Mouse (Mus musculus) megakaryocyte, adult 5-6 weeks (primary cell): ENCODE data around the gene Csrp1. TPM values are rescaled to one million over a fixed set of nuclear protein-coding genes. Genes with fewer than 3 reads are reported as not detected.
A peak's percentile ranks its signal among the peaks of the same experiment; 100 is the strongest.

Experiments used
- ATAC-seq: 2 replicates; pipeline ENCODE4 v1.8.0; 2016; ENCODE audit warnings: mild to moderate bottlenecking, inconsistent platforms; ENCODE audit not compliant: poor library complexity, severe bottlenecking
- total RNA-seq, 2 experiments: library from RNA; stranded (forward) in 1 of 2; stranded (reverse) in 1 of 2; fragments of 153-499, 151-499 nt in 1 of 2; fragments of 221-1000, 200-1000 nt in 1 of 2; gene quantifications; 2 replicates each; pipeline versions ENCODE4 v1.2.3 to v1.2.4; 2015 to 2017

Gene Csrp1
- total RNA-seq, 2 experiments from 2014 or later = 86.2 to 99.9 TPM

DNA sequence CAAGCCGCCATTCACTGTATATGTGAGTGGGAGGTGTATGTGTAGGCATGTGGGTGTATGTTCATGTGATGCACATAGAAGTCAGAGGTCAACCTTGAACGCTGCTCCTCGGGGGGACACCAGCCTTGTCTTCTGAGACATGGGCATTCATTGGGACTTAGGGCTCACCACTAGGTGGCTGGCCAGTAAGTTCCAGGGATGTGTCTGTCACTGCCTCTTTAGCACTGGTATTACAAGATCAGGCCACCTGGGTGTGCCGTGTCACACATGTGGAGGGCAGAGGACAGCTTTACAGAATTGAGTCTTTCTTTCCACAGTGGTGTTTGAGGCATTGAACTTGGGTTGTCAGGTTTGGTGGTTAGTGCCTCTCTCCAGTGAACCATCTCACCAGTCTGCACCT is 22.4 kb upstream of the Csrp1 start:
- no peak for ATAC-seq

DNA sequence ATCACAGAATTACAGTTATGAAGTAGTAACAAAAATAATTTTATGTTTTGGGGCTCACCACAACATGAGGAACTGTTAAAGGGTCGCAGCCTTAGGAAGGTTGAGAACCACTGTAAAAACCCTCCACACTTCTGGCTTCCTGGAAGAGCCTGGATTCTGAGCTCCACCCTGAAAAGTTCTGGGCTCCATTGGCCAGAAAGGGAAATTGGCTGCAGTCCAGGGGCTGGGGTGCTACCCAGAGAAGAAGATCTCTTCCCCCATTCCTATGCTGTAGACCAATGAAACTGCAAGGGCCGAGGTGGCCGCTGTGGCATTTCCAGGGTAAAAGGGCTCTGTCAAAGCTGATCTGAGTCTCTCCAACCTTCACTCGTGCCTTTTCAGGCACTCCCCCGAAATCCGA is 21.8 kb upstream of the Csrp1 start:
- no peak for ATAC-seq

DNA sequence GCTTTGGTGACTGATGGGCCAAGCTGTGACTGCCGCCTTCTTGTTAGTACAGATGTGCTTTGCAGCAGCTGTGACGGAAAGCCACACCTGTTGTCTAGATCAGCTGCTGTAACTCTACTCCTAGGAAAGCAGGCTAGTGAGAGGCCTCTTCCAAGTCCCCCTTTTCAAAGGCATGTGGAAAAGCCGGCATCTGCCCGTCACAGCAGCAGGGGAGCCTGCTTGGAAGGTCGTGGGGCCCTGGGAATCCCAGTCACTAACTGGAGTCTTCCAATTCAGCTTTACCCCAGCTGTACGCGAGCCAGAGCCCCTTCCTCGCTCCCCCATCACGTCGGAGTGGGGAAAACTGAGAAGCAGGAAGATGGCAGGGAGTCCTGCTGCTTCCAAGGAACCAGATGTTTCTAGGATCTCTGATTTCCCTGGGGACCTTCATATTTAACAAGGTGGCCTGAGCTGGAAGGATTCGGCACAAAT is 21.4 kb upstream of the Csrp1 start:
- no peak for ATAC-seq

DNA sequence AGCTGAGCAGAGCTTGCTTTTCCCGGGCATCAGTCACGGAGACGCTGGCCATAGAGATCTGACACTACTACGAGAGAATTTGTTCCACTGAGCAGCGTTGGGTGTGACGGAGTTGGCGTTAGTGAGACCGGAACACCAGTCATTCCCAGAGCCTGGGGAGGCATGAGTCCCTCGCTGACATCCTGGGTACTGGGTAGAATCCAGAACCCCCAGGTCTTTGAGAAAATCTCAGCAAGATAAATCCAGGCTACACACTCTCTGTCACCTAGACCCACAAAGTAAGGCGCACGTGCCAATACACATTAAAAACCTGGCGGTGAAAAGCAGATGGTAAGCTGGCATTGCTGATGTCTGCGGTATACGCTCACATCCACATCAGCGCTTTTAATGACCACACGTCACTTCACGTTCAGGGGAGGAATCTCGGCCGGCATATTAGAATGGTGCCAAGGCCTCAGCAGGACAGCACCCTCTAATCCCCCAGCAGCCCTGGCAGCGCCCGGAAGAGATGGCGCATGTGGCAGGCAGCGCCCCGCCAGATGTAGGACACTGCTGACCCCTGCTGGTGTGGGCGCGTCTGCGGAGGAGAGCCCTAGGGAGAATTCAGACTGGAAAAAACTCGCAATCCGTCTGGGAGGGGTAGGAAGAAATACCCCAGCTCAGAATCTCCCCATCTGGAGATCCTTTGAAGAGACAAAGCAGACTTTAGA is 20.7 kb upstream of the Csrp1 start:
- peak; percentile 75 for ATAC-seq

DNA sequence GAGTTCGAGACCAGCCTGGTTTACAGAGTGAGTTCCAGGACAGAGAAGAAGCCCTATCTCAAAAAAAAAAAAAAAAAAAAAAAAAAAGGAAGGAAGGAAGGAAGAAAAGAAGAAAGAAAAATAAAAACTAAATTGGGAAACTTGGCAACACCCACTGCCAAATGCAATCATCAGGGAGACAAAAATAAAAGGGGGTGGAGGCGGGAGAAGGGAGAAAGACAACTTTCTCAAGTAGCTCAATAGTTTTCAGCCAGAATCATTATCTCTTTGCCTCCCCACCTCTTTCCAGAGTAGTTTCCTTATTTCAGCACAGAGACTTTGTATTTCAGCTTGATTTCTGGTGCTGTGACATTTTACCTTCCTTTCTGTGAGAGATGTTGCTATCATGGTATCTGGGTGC is 20.0 kb upstream of the Csrp1 start:
- ATAC-seq = no peak

DNA sequence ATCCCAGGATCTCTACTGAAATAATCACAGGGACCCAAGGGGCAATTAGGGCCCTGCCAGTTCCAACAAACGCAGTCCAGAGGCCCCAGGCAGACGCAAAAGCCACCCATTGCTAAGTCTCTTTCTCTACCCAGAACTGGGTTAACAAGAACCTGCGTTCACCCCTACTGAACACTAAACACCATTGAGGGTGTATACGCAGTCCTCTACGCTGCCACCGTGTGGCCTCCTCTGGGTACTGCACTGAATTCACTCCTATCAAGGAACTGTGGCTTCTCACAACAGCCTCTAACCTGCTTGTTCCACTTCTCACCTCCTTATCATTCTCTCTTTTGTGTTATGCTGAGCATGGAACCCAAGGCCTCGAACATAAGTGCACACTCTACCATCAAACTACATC is 19.3 kb upstream of the Csrp1 start:
- ATAC-seq = peak; percentile 88

DNA sequence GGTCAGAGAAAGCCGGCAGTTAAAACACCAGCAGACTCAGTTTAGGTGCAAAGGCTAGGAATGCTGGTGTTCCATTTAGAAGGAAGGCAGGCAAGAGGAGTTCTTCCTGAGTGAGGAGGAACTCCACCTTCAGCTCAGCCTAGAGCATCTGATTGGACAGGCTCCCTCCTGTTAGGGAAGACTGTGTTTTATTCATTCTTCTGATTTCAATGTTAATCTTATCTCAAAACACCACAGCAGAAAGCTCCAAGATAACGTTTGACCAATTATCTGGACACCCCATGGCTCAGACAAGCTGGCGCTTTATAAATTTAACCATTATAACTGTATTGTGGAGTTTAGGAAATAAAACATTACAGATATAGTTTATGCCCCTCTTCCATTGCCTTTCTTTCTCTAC is 18.5 kb upstream of the Csrp1 start:
- no peak for ATAC-seq

DNA sequence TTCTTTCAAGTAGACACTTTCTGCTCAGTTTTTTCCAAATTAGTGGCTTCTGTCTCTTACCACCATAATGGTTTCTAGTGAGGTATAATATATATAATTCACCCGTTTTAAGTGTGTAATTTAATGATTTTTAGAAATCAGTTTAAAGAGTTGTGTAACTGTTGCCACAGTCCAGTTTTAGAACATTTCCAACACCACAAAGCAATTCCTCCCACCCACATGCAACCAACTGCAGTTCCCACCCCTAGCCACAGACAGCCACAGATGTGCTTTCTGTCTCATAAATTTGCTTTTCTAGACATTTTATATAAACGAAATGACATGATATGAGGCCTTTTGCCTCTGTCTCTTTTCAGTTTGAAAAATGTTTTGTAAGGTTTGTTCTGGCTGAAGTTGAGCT is 17.1 kb upstream of the Csrp1 start:
- ATAC-seq = no peak

DNA sequence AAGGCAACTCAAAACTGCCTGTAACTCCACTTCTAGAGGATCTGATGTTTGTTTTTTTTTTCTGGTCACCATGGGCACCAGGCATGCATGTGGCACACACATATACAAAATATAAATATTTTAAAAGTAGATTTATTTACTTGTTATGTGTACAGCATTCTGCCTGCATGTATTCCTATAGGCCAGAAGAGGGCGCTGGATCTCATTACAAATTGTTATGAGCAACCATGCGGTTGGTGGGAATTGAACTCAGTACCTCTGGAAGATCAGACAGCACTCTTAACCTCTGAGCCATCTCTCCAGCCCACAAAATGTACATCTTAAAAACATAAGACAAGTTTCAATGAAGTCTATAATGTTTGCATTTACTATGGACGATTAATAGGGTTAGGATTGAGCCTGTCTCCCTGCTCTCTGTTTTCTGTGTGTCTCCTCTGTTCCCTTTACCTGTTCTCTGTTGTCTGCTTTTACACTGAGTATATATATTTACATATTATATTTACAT is 15.5 kb upstream of the Csrp1 start:
- ATAC-seq = no peak

DNA sequence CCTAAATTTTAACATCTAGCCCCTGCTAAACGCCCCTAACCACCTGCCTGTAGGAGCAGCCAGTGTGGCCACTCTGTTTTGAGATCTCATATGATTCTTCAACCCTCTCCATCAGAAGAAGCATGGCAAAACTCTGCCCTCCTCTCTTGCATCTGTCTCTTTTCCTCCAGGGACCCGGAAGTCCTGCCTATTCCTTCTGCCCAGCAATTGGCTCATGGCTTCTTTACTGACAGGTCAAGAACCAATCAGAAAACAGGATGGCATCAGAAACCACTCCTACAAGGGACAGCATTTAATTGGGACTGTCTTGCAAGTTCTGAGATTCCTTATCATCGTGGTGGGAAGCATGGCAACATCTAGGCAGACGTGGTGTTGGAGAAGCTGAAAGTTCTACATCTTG is 11.5 kb upstream of the Csrp1 start:
- no peak for ATAC-seq

DNA sequence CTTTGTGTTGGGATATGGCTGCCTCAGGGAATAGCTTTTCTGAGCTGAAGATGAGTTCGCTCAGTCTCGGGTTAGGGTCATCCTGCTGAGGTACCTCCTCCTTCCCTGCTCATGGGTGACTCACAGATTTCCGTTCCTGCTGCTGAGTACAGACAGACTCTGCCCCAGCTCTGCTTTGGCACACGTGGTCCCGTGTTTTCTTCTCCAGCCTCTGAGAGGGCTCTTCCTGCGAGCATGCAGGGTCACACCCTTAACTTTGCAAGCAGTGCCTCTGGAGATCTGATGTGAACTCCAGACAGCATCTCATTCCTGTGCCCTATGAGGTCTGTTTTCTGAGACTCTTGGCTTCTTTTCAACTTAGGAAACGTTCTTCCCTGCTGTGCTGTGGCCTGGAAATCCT is 8.7 kb upstream of the Csrp1 start:
- ATAC-seq = peak; percentile 66

DNA sequence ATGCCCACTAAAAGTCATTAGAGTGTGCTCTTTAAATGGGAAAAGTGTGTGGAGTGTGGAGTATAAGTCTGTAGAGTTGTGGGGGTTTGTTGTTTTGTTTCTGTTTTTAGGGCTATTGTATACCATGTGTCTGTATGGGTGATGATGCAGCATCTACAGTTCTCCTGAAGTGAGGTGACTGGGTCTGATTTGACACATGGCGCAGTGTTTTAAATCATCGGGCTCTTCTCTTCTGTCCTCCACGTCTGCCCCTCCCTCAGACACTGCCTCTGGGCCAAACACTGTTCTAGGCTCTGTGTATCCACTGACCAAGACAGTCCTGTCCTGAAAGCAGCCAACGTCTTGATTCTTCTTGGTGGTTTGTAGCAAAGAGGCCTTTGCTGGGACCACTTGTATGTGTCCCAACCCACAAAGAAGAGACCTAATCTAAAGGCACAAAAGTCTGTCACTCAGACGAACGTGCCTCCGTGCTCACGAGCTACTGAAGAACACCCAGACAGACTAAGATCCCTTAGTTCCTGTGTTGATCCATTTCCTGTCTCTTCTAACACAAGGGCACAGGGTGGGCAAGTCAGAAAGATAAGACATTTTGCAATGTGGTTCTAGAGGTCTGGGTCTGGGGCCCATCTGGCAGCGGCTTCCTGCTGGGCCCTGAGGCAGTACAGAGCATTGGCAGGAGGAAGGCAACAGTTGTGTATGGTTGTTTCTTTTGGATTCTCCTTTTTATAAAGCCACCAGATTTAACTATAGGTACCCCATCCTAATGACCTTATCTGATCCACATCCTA is 5.6 kb upstream of the Csrp1 start:
- ATAC-seq = peak; percentile 41

DNA sequence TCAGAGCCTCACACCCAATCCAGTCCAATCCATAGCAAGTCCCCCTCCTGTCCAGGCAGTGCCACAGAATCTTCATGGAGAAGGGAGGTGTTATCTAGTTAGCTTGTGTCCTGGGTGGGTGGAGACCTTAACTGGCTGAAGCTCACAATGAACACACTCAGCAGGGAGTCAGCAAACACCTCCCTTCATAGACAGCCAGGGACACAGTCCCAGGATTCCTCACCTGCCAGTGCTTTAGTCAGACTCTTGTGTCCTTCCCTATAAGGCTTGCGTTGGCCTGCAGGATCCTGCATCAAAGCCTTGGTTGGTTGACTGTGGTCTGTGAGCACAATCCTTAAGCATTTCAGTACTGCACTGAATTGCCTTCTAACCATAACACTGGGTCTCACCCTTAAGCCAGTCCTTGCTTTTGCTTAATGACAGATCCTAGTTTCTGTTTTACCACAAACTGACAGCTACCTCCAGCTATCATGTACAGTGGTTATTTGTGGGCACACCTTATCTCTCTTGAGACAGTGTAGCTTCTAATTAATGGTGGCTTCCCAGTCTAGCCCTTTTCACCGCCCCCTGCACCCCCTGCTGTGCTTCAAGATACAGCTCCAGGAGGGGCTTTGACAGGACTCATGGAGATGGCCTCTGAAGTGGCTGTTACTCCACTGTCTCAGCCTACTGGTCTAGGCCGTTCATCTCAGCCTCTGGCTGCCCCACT is 4.8 kb upstream of the Csrp1 start:
- ATAC-seq = no peak

DNA sequence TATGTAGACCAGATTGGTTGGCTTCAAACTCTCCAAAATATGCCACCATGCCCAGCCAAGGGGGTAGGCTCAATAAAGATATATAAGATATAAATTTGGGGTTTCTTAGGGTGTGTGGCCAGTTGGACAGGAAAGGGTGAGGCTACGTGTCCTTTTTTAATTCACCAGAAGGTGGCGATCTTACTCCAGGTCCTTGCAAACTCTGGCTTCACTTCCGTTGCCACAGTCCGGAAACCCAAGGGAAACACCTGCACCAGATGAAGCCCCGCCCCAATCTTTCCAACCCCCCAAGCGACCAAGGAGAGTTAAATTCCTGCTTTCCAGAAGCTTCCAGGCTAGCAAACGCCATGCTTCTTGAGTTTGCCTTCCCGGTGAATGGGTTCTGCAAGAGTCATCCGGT is 375 bp upstream of the Csrp1 start:
- ATAC-seq = peak; percentile 92

DNA sequence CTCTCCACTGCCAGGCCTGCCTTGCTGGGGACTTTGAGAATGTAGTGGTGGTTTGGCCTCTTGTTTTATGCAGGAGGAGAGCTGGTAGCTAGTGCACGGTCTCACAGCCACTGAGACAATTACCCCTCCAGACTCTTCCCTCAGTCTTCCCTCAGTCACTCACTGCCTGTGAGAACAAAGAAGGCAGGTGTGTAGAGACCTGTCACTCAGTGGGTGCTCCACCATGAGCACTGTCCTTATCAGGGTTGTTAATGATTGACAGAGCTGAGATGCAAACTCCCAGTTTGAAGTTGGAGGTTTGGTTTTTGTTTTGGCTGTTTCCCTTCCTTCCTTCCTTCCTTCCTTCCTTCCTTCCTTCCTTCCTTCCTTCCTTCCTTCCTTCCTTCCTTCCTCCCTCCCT is 3.2 kb downstream of the Csrp1 start:
- no peak for ATAC-seq

DNA sequence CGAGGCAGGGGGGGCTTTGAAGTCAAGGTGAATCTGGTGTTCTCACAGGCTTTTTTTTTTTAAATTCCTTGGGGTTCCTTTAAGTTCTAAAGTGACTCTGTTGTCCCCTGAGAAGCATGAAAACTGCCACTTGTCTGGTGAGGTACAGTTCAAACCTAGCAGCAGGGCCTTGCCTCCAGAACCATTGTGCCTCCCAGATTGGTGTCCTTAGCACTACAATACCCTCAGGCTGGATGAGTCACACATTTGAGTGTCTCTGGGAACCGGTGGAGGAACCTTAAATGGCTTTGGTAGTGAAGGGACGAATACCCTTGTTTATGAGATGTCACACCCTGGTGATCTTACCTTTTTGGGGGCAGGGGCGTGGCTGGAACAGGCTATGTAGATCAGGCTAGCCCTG is 4.3 kb downstream of the Csrp1 start:
- ATAC-seq = no peak

DNA sequence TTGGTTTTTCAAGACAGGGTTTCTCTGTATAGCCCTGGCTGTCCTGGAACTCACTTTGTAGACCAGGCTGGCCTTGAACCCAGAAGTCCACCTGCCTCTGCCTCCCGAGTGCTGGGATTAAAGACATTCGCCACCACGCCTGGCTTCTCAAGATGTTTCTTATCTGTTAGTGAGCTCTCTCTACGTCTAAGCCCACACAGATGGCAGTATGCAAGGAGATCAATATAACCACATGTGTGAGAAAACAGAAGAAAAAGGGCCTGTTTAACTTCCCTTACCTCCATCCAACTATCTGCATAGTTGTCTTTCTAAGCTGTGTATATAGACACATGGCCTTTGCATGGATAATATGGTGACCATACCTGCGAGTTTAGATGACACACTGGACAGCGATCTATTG is 5.5 kb downstream of the Csrp1 start:
- no peak for ATAC-seq

DNA sequence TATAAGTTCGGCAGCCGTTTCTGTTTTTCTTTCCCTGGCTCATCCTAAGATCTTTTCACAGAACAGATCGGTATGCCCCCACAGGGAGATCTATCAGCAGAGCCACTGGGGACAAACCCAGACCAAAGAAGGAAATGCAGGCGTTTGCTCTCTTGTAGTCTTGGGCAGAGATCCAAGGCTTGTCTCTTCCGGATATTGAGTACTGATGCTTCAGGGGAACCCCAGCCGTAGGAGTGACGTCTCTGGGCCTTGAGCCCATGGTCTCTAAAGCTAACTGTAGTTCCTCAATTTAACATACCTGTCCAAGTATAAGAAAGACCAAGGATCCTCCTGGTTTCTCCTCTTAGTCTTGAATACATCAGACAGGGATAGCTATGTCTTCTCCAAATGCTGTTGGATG is 6.1 kb downstream of the Csrp1 start:
- ATAC-seq = peak; percentile 34

DNA sequence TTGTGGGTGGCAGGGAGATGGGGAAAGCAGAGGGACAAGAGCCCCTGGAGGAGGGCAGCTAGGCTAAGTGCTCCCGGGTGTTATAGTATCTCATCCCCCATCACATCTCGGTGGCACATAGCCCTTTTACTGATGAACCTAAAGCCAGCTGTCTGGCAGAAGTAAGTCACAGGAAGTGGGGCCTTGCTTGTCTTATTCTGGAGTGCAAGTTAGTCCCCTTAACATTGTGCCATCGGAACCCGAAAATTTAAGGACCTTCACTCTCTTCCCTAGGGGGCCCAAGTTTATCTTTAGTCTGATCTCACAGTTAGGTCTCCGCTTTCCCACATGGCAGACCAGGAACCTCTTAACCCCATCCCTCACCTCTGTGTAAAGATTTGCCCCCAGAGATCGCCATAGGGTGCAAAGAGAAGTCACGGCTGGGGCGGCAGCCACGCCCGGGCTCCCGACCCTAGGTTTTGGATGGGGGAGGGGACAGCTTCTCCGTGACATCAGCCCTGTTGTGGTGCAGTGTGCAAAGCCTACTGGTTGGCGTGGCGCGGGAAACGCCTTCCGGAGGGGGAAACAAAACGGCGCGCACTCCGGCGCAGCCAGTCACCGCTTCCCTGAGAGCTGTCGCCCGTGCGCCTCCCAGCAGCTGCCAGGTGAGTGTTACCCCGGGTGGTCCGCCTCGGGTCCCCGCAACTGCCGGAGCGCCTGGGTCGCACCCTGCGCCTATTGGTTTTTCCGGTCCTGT is 8.9 kb downstream of the Csrp1 start:
- peak; percentile 88 for ATAC-seq

DNA sequence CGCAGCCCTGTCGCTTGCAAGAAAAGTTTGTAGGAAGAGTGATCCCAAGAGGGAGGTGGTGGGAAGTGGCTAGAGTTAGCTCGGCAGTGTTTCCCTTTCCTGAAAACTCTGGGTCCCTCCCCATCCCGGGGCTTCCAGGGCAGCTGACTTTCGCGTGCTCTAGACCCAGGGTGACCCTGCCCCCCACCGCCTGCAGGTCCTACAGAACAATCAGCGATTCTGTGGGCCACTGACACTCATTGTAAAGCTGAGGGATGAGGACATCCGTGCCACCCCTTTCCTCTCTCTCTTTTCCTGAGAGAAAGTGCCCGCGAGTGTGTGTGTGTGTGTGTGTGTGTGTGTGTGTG is 9.5 kb downstream of the Csrp1 start:
- ATAC-seq = peak; percentile 20

DNA sequence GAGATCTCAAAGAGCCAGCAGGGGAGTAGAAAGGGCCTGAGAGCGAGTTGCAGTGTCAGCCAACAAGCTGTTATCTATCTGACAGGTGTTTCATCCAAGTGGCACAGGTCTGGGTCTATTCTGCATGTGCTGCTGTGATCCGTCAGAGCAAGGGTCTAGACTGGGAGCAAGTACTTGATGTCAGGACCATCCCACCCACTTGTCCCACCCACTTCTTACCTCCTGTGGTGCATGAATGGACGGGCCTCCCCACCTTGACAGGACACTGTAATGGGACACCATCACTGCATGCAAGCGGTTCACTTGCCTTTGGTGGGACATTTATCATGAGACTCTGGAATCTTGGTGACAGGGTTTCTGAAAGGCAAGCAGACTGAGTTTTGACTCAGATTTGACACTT is 10.0 kb downstream of the Csrp1 start:
- no peak for ATAC-seq
